Mouse (Mus musculus) kidney, postnatal 0 days (tissue): Measurements from ENCODE around the gene Idua. TPM values are rescaled to one million over a fixed set of nuclear protein-coding genes. Genes with fewer than 3 reads are reported as not detected.

Experiments used
- ATAC-seq: fragments of 200-750 bp; cut with Nextera tagmentation; replicated peaks from 2 replicates; pipeline ENCODE4 v1.8.0; 2017; ENCODE audit warnings: low read depth, moderate number of reproducible peaks, moderate TSS enrichment, moderate library complexity; ENCODE audit not compliant: low FRiP score
- DNase-seq: peaks from one replicate; pipeline ENCODE4 v3.0.0-alpha.2; 2016; ENCODE audit warnings: low spot score
- H3K27ac ChIP-seq: fragments of 300-500 bp; sonication (generic); 2 replicates; pipeline ENCODE4 v1.5.1; 2014; ENCODE audit warnings: mild to moderate bottlenecking
- H3K27me3 ChIP-seq: fragments of 300-500 bp; sonication (generic); 2 replicates; pipeline ENCODE4 v1.6.1; 2014; ENCODE audit warnings: low read length, mixed read lengths; ENCODE audit not compliant: insufficient read depth
- H3K36me3 ChIP-seq: fragments of 300-500 bp; sonication (generic); 2 replicates; pipeline ENCODE4 v1.6.1; 2014; ENCODE audit warnings: low read length, mixed read lengths; ENCODE audit not compliant: insufficient read depth
- H3K4me1 ChIP-seq: fragments of 300-500 bp; sonication (generic); replicated peaks from 2 replicates; pipeline ENCODE4 v1.6.1; 2014; ENCODE audit warnings: antibody characterized with exemption, low read length, mixed read lengths; ENCODE audit not compliant: insufficient read depth
- H3K4me2 ChIP-seq: fragments of 300-500 bp; sonication (generic); 2 replicates; pipeline ENCODE4 v1.6.1; 2014; ENCODE audit warnings: mild to moderate bottlenecking, low read length, moderate library complexity, mixed read lengths
- H3K4me3 ChIP-seq: fragments of 300-500 bp; sonication (generic); replicated peaks from 2 replicates; pipeline ENCODE4 v1.5.1; 2014; ENCODE audit warnings: low read depth, low read length
- H3K9ac ChIP-seq: fragments of 300-500 bp; sonication (generic); 2 replicates; pipeline ENCODE4 v1.6.1; 2014; ENCODE audit warnings: low read depth, low read length
- H3K9me3 ChIP-seq: fragments of 300-500 bp; sonication (generic); replicated peaks from 2 replicates; pipeline ENCODE4 v1.6.1; 2016; ENCODE audit warnings: low read length, inconsistent platforms, mixed read lengths
- CTCF ChIP-seq: IDR thresholded peaks from 2 replicates; pipeline ENCODE4 v1.5.1; 2016; ENCODE audit warnings: antibody characterized with exemption, low read depth, mild to moderate bottlenecking, moderate library complexity
- whole genome bisulfite sequencing: fragments of 180-500 bp; shearing (Covaris S2); extraction: QIAGEN DNeasy Blood & Tissue Kit; methylation state at CpG from one replicate; pipeline ENCODE4 v1.1.7; 2014; 5-methylcytosine and 5-hydroxymethylcytosine counted together
- polyA plus RNA-seq: library from polyadenylated mRNA; unstranded; fragments of >200 nt; fragmentation: Nextera tagmentation; extraction: Ambion mirVana; gene quantifications from 2 replicates; pipeline ENCODE4 v1.2.1, GENCODE M21; 2015

Gene Idua
- polyA plus RNA-seq, 1 experiment from 2014 or later: 6.3 TPM

DNA sequence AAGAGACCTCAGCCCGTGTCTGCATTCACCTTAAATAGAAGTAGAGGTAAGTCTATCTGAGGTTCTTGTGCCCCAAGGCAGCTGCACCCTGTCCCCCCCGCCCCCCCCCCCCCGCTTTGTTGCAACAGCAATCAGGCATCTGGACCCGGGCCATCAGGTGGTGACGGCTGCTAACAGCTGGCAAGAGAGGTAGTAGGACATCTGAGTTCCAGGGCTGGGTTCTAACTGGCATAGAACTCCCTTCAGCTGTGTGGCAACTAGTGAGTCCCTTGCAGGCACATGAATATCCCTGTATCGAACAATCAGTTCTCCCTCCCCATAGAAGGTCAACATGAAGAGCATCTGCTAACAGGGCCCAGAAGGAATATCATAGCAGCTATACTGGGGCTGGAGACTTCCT, 51.8 kb downstream of the Idua start:
- Histone ChIP-seq H3K9ac (no peak overlapping the region), H3K27me3 (no peaks in the 10 kb centered on the region), H3K4me1 (no peaks in the 10 kb centered on the region), H3K27ac (no peak overlapping the region), H3K4me2 (no peak overlapping the region), H3K9me3 (no peaks in the 10 kb centered on the region), H3K36me3 (no peaks in the 10 kb centered on the region), H3K4me3 (no peak overlapping the region)
- WGBS: 69% methylated on average over 5 of the region's 6 CpGs
- DNase-seq (no peak), ATAC-seq (no peak)
- TF ChIP-seq CTCF: no peak

- H3K4me3 ChIP-seq: no peak overlapping the region
- H3K36me3 ChIP-seq: no peaks in the 10 kb centered on the region
- no peak overlapping the region for H3K9ac ChIP-seq
- WGBS: 90% methylated on average over 2 of the region's 2 CpGs
- H3K9me3 ChIP-seq: no peaks in the 10 kb centered on the region
- no peak for DNase-seq
- no peak for ATAC-seq
- H3K27me3 ChIP-seq: no peaks in the 10 kb centered on the region
- no peak for TF ChIP-seq CTCF
- no peak overlapping the region for H3K27ac ChIP-seq
- H3K4me1 ChIP-seq: no peaks in the 10 kb centered on the region
- H3K4me2 ChIP-seq: no peak overlapping the region
Observed at GRCm38 (mm10) chr5:108713096-108713495, 53.0 kb downstream of the Idua start.

GRCm38 (mm10) chr5:108713691-108714090, 53.6 kb downstream of the Idua start:
- no peaks in the 10 kb centered on the region for H3K36me3 ChIP-seq
- H3K9me3 ChIP-seq: no peaks in the 10 kb centered on the region
- H3K4me2 ChIP-seq: no peak overlapping the region
- ATAC-seq (no peak), DNase-seq (no peak)
- no peak overlapping the region; the same call in 1 of the 2 replicates for H3K9ac ChIP-seq
- no peak overlapping the region for H3K27ac ChIP-seq
- TF ChIP-seq CTCF: no peak
- H3K4me1 ChIP-seq: no peaks in the 10 kb centered on the region
- no peaks in the 10 kb centered on the region for H3K27me3 ChIP-seq
- no peak overlapping the region for H3K4me3 ChIP-seq

GRCm38 (mm10) chr5:108714149-108714548, 54.0 kb downstream of the Idua start:
- Histone ChIP-seq H3K4me1 (no peaks in the 10 kb centered on the region), H3K36me3 (no peaks in the 10 kb centered on the region), H3K27me3 (no peaks in the 10 kb centered on the region), H3K27ac (no peak overlapping the region), H3K9me3 (no peaks in the 10 kb centered on the region), H3K4me3 (no peak overlapping the region), H3K9ac (no peak overlapping the region; the same call in 1 of the 2 replicates), H3K4me2 (no peak overlapping the region)
- no peak for TF ChIP-seq CTCF
- DNase-seq (no peak), ATAC-seq (no peak)
- 55% methylated on average over 6 of the region's 6 CpGs for WGBS

- DNase-seq (no peak), ATAC-seq (no peak)
- Histone ChIP-seq H3K36me3 (no peaks in the 10 kb centered on the region), H3K4me3 (no peak overlapping the region), H3K4me2 (no peak overlapping the region), H3K27ac (no peak overlapping the region), H3K9me3 (no peaks in the 10 kb centered on the region), H3K4me1 (no peaks in the 10 kb centered on the region), H3K9ac (no peak overlapping the region), H3K27me3 (no peaks in the 10 kb centered on the region)
- no peak for TF ChIP-seq CTCF
- WGBS: 73% methylated on average over 1 of the region's 1 CpGs
Observed at GRCm38 (mm10) chr5:108715974-108716373, 55.8 kb downstream of the Idua start.

- Histone ChIP-seq H3K4me2 (no peak overlapping the region), H3K36me3 (no peaks in the 10 kb centered on the region), H3K27ac (no peak overlapping the region), H3K4me3 (no peak overlapping the region), H3K9me3 (no peaks in the 10 kb centered on the region), H3K4me1 (no peaks in the 10 kb centered on the region), H3K9ac (no peak overlapping the region), H3K27me3 (no peaks in the 10 kb centered on the region)
- 32% methylated on average over 4 of the region's 4 CpGs for WGBS
- no peak for DNase-seq
- no peak for ATAC-seq
- TF ChIP-seq CTCF: no peak
Observed at GRCm38 (mm10) chr5:108718051-108718450, 57.9 kb downstream of the Idua start.

- H3K36me3 ChIP-seq: no peaks in the 10 kb centered on the region
- WGBS: 72% methylated on average over 7 of the region's 7 CpGs
Observed at GRCm38 (mm10) chr5:108719761-108720160, 59.6 kb downstream of the Idua start.

More at GRCm38 (mm10) chr5:108719761-108720160, 59.6 kb downstream of the Idua start:
- Histone ChIP-seq H3K4me3 (no peak overlapping the region), H3K4me1 (no peaks in the 10 kb centered on the region), H3K4me2 (no peak overlapping the region), H3K9ac (no peak overlapping the region), H3K27ac (no peak overlapping the region), H3K27me3 (no peaks in the 10 kb centered on the region), H3K9me3 (no peaks in the 10 kb centered on the region)
- ATAC-seq: no peak
- no peak for TF ChIP-seq CTCF
- DNase-seq: no peak
